Mouse (Mus musculus) cerebellum, postnatal 10 days (tissue): ENCODE measurements at regions not wholly inside any gene's neighbourhood (a gene's known extent, or its start where the extent isn't known, plus 50 kb on each side); places are given as distances from the start of the nearest gene placed in this dataset.

Experiments used
- DNase-seq, 2 experiments: peaks; one replicate each; pipeline ENCODE4 v3.0.0; 2021; ENCODE audit warnings: mixed read lengths in 2 of 2

DNA sequence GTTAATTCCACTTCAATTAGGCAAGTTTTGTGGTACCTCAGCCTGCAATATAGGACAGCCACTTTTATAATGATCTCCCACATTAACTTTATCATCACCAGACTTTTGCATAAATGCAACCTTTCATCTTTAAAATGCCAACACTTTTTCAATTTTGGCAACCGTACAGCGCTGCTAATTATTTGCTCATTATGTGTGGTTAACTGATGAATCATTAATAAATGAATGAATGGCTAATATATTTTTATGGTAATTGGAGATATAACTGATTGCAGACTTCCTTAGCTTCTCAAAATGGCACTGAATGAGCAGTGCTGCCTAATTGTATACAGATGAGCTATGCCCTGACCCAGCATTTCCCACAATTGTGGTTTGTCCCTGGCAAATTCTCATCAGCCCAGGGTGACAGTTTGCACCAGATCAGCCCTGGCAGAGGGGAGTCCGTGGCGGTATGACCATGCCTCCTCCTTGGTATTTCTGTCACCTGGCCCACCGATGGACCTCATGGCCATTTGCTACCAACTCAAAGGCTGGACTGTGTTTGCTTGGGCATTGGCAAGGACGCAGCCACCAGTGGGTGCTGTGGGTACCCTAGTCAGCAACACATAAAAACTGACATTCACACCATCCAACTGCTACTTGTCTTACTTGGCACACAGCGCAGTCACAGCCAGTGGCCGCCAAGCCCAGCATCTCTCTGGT is 173.7 kb upstream of the Lmo4 start:
- peak; percentile 7 to 28 for DNase-seq

DNA sequence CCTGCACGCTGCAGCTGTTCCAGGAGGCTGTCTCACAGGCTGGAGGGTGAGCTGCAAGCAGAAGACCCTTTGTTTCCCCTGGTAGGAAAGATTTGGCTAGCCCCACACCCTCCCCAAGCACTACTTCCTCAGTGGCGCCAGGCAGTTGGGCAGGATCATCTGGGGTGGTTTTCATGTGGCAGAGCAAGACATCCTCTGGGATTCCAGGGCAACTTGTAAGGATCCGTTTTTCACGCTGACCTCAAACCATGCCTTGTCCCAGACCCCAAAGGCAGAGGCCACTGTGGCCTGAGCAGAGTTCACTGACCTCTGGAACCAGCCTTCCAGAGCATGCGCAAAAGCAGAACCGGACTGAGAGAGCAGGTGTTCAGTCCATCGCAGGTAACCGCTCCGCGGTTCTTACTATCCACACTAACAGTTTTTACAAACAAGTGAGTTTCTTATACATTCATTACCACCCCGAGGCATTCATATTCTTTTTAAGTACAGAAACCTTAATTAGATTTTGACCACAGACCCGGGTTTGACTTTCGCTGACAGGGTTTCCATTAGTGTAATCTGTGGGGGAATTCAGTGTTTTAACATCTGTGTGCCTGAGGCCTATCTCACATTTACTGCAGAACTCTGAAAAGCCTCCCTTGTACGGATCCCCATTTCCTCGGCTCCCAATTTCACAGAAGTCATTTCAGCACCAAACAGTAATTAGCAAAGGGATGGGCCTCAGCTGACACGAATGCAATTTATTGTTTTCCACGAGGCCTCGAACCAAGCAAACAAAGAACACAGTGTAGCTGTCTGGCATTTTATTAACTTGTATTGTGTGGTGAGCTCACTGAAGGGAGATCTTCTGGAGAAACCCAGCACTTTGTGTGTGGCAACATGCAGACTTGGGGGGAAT is 172.9 kb upstream of the Lmo4 start:
- DNase-seq, result no peak

DNA sequence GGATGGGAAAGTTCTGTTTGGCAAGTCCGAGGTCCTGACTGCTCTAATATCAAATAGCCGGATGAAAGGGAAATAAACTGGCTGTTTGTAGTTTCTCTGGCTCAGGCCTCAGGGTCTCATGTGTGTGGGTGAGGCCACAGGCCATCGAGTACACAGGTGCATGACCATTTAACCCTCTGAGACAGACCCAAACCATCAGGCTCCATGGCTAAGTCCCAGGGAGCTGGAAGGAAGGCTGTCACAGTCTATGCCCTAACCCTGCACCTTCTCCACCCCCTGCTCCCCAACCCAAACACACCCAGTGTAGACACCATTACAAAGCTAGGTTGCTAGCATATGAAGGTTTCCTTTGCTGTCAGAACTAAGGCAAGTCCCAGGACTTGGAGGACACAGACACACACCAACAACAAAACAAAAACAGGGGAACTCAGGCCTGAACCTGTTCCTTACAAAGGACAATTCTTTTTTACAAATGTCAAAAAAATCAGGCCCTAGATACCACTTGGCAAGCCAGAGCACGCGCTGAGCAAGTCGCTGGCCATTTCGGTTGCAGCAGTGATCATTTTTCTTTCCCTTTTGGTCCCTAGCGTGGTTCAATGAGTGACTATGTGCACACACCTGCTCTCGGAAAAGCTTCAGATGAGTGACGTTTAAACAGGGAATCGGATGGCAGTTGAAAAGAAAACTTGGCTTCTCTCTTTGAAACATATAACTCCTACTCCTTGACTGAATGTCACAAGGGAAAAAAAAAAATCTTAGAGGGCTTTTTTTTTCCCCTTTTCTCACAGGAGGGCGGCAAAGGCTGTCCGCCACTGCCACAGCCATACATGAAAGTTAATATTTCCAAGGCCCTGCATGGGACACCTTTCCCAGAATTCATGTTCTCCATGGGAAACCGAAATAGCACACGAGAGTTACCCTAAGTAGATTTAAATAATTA is 171.7 kb upstream of the Lmo4 start:
- DNase-seq, result no peak

DNA sequence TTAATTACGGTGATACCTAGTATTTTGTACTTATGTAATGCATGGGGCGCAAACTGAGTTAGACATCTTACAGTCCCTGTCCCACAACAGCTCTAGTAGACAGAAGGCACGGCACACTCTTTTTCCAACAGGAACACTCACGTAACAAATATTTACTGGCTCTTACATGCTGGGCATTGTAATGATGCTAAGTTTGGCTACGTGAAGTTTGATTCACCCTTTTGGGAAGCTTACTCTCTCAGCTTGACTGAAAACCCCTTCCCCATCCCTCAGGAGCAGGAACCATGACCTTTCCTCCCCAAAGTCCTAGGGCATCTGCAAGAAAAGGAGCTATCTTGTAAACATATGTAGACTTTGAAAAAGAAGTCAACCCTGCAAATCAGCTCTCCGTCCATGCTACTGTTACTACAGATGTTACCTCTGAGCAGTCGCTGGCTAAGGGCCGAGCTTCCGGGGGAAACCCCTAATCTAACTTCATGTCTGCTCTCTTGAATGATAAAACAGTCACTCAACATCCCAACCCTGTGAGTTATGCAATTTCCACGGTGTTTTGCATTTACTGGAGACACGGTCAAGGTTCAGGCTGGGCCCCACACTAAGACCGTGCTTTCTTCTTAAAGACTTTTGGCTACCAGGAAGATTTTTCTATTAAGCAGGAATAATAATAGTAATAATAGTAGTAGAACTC is 170.8 kb upstream of the Lmo4 start:
- no peak for DNase-seq

DNA sequence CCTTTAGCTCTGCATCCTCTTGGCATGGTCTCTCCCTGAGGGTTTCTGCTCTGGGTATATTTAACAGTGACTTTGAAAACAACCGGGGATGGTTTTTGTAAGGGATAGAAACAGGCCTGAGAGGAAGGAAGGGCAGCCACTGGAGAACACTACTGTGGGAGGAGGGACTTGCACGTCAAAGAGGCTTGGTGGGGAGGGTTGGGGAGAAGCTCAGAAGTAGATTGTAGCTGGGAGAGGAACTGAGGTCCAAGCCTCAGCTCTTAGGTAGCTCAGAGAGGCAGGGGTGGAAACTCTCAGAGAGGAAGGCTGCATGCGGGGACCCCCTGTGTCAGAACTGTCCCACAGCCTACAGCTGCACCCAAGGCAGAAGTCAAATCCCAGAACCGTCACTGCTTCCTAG is 163.3 kb upstream of the Lmo4 start:
- no peak for DNase-seq

DNA sequence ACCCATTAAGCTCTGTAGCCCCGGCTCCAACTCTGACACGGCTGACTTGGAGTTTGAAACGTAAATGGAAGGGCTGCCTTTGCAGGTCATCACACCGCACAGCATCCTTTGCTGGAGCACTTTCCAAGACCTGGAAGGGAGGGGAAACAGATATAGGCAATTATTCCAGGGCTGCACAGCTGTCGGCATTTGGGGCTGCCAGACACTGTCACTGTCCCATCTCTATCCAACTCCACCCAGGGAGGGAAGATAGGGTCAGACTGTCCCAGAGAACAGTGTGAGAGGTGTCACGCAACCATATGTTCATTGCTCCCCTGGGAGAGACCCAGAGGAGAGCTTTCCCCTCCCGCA is 162.7 kb upstream of the Lmo4 start:
- DNase-seq, result peak; percentile 19 to 32

DNA sequence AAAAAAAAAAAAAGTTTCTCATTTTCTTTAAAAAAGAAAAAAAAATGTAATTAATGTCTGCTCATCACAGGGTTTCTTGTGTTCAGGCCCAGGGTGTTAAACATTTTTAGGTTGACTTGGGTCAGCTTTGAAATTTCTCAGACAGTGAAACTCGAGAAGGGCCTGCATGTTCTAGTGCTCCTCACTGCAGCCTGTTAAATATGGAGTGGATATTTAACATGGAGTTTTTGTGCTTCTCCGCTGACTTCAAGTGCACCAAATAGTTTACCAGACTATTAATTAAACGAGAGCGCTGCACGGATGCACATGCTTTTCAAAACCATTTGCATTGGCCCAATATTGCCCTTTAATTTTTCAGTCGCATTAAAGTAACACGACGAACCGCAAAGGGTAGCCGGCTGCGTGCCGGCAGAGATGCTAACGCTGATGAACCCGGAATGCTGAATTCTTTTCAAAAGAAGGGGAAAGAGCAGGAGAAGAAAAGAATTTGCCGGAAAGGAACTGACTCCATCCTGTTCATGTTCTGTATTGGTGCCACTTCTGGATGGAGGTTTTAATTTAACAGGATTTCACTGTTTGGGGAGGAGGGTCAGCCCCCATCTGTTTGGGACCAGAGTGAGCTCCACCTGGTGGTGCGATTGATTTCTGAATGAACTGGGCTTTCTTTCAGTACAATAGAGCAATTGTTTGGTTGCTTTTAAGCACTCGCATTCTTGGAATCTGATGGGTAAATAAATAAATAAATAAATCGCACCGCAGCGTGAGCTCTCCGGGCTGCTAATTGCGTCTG is 162.2 kb upstream of the Lmo4 start:
- DNase-seq, result peak; percentile 63

DNA sequence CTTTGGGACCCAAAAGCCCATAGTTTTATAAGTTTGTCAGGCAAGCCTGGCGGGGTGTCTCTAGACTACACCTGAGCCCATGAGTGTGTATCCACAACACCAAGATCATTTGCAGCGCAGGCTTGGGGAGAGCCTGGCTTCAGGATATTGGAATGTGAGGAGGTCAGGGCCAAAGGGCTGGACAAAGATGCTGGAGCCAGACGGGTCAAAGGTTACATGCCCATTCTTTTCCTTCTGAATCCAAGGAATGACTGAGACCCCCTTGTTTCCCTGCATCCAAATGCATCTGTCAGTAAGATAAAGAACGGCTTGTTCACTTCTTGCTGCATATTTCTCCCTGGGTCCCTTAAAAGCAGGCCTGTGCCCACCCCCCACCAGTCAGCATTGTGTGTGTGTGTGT is 160.9 kb upstream of the Lmo4 start:
- DNase-seq, result no peak

DNA sequence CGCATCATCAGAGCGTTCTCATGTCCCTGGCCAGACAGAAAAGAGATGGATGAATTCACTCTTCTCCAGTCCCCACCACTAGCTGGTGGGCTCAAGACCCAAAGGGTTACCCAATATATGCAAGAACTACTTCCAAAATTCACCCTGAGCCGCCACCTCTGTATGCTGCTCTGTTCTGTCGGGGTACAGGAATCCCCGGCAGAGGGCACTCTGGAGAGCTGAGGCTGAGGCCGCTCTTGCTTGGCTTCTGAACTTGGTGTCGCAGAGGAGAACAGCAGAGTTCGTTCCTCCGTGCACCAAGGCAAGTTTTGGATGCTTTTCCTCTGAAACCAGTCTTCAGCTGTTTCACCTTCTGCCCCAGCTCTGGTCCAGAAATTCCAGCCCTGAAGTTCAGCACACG is 157.5 kb upstream of the Lmo4 start:
- peak; percentile 67 to 69 for DNase-seq

DNA sequence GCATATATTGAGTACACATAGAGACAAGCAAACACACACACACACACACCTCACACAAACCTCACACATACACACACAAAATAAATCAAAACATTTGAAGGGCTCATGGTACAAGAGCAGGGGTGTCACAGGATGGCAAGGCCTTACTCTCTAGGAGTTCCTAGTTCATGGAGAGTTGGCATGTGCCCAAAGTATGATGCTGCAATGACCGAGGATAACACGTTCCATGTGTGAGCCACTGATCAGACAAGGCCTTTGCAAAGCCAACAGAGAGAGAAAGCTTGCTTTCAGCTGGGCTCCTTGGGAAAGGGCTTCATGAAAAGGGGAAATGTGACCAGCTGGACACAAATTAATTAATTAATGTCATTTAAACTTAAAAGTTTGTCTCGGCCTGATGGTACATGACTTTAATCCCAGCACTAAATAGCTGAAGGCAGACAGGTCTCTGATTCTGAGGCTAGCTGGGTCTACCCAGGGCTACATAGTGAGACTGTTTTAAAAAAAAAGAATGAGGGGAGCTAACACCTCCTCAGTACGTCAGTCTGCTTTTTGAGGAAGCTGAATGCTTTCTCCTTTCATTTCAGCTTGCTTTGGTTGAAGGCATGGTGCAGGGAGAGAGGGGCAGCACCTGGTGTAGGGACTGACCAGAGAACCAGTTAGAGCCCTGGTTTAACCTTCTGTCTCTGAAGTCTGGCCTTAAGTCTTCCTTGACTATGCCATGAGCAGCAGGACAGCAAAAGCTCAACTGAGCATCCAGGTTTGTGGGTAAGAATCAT is 156.4 kb upstream of the Lmo4 start:
- no peak for DNase-seq

DNA sequence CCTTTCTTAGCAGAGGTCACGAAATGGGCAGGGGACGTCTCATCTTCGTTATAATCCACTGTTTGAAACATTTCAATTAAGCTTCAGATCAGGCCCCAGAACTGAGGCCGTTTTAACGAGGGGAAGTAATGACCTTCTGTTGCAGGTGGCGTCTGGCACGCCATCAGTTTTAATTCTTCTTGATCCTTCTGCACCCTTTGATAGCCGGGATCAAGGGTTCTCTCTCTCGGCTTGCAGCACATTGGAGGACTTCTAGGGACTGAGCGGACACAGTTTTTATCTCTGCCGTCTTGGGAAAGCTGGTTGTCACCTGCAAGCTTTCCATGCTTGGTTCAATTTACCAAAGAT is 151.9 kb upstream of the Lmo4 start:
- no peak for DNase-seq

DNA sequence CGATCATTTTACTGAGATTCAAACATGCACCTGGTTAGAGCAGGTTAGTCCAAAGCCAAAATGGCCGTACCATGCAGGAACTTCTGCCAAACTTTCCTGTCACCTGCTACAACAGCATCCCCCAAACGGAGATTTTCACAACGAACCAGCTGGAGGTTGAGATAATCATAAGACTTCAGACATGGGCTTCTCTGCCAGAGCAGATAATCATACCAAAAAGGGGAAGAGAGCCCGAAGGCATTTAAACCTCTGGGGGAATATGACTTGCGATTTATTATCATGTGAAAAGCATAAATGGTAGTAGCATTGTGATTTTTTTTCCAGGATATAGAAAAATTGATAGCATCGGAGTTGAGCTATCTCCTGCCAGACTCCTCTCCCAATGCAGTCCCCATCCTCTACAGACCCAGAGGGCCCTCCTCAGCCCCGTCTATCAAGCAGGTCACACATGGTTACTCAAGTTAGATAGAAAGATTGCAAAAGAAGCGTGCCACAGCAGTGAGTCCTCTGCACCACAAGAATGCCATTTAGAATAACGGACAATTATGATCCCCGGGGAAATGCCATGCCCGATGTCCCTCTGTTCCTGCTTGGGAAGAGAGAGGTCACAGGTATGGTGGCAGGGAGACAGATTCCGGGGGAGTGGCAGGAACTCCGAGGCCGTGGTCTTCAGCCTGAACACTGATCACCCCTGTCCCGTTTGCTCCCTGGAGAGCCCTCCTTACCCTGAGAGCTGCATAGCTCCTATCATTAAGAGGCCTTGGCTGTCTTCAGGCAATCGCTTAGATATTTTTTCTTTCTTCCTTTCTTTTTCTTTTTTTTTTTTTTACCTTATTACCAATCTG is 151.3 kb upstream of the Lmo4 start:
- DNase-seq, result no peak

DNA sequence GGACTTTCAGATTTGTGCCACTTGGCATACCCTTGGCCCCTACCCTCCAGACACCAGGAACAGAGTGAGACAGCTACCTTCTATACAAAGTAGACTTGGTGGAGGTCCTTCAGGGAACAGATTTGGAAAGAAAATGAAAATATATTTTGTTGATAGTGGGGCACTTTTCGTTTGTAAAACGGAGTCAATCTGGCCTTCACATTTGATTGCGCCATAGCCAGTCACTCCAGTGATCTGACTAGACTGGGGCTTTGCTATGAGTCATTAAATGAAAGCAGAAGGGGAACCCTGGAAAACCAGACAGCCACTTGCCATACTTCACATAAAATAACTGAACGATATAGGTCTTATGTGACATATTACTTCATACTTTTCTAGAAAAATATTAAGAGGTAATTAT is 147.5 kb upstream of the Lmo4 start:
- no peak for DNase-seq

DNA sequence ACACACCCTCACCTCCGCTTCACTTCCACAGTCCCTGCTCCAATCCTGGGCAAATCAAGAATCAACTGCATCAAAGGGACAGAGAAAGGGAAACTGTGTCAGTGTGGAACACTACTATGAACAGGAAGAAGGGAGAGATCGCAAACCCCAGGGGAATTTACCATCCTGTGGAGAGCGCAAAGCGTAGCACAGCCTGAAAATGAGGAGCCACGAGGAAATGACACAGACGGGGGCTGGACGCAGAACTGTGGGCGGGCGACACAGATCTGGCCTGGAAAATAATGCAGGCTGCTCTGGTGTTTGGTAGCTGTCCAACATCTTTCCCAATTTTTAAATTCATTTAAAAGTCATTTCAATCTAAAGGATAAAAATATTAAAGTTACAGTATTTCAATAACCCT is 143.4 kb upstream of the Lmo4 start:
- no peak for DNase-seq

DNA sequence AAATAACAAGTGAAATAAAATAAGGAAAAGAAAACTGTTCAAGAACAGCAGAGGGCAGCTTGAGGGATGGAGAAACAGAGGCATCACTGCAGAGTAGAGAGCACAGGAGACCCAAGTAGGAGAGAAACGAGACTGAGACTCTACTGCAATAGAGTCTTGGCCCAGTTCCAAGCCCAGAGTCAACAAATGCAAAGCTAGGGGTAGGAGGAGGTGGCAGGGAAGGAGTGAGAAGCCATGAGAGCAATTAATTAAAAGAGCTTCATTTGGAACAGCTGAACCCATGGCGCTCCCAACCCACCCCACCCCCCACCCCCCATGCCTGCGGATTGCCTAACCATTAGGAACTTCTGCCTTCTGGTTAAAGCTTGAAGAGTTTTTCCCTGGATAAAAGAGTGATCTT is 130.2 kb upstream of the Lmo4 start:
- no peak for DNase-seq

DNA sequence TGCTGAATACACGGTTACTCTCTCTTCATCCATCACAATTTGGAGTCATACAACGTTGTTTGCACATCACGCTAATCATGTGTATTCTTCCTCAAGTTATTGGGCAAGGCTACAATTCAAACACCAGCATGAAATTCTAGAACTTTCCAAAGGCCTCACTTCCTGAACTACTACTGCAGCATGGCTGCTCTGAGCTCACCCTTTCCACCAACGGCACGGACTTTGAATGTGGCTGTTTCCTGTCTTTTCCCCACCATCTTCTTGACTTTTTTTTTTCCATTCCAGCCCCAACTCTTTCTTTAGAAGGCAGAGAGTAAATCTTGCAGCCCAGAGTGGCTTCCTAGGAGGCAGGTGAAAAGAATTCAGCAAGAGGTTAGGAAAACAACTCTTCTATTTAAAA is 129.2 kb upstream of the Lmo4 start:
- DNase-seq, result no peak

DNA sequence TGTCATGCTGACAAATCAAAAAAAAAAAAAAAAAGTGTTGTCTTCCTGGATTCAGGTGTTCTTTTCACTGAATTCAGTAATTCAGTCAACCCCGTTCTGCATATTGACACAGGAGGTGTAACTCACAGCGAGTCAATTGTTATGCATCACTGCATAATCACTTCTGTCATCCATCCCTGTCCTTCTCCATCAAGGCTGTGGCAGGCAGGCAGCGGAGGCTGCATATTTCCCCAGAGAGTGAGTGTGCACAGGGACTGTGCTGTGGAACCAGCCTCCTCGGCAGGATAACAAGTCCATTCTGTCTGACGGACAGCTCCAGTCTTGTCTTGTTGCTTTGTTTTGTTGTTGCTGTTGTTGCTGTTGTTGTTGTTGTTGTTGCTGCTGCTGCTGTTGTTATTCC is 127.3 kb upstream of the Lmo4 start:
- no peak for DNase-seq

DNA sequence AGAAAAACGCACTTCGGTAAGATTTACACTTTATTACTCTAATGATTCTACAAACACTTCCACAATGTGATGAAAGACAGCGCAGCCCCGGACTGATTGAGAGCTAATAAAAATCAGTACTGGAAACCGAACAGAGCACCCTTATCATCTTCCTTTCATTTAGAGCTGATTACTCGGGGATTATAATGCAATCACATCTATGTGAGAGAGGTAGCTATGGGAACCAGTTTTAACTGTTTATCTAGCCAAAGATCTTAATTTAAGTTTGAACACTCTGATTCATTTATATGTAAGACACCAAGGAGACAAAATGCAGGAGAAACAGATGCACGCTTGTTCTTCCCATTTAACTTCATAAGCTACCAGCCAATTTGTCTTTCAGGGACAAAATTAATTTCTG is 124.1 kb upstream of the Lmo4 start:
- DNase-seq, result no peak

DNA sequence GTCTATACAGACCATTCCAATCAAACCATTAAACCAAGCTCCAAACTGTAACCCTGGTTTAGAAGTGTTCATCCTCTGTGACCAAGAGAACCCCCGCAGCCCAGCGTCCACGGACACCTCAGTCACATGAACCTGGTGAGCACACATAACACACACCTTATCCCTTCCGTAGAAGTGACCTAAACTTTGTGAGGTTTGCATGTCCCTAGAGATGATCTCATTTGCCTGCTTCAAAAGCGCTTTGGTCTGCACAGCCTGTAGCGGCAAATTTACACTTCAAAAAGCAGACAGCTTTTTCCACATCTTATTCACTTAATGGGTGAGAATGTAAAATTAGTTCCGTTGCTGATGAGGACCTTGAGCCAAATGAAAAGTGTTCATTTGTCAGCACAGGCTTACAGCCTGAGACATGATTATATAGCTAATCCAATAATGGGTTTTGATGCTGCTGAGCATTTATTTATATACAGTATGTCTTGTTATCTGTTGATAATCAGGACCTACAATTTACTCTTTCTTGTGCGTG is 122.3 kb upstream of the Lmo4 start:
- DNase-seq, result no peak

DNA sequence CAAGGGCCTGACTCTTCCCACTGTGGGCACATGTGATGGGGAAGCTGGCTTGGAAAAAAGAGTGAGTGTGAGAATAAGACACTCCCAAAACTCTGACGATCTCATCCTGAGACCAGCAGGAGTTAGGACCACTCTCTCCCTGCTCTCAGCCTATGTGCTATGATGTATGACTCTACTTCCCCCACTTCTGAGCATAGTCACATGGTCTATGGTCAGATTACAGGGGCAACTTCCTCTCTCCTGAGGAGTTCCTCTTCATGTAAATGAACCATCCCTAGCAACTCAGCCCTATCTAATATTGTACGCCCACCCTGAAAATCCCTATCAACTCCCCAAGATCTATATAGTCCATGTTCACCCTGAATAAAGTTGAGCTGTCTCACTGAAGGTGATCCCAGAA is 120.0 kb upstream of the Lmo4 start:
- no peak for DNase-seq
